Mouse (Mus musculus): Measurements from ENCODE around the gene Midn. TPM values are rescaled to one million over a fixed set of nuclear protein-coding genes. Genes with fewer than 3 reads are reported as not detected.

Midn gene
- polyA plus RNA-seq, 1 experiment from 2014 or later: 18.6 TPM

- no peak overlapping the region for H3K4me3 ChIP-seq (replicated peaks; ENCODE audit: low read depth, low read length)
- ATAC-seq (replicated peaks; ENCODE audit: low FRiP score, low read depth) (no peak), DNase-seq (ENCODE audit: low spot score) (no peak)
- H3K4me2 ChIP-seq (ENCODE audit: low read length): no peak overlapping the region
- H3K27ac ChIP-seq: no peak overlapping the region
- H3K36me3 ChIP-seq (ENCODE audit: insufficient read depth, low read length): no peaks in the 10 kb centered on the region
- no peaks in the 10 kb centered on the region for H3K4me1 ChIP-seq (replicated peaks; ENCODE audit: insufficient read depth, low read length)
- H3K9me3 ChIP-seq (replicated peaks; ENCODE audit: low read length): no peaks in the 10 kb centered on the region
- 77% methylated on average over 6 of the region's 6 CpGs for WGBS
- H3K27me3 ChIP-seq (ENCODE audit: insufficient read depth, low read length): no peaks in the 10 kb centered on the region
- TF ChIP-seq CTCF (IDR thresholded peaks at IDR 0.05; ENCODE audit: low read depth): no peak
- H3K9ac ChIP-seq (ENCODE audit: low read depth, low read length): no peak overlapping the region
Observed at GRCm38 (mm10) chr10:80200485-80200884, 52.4 kb downstream of the Midn start.

DNA sequence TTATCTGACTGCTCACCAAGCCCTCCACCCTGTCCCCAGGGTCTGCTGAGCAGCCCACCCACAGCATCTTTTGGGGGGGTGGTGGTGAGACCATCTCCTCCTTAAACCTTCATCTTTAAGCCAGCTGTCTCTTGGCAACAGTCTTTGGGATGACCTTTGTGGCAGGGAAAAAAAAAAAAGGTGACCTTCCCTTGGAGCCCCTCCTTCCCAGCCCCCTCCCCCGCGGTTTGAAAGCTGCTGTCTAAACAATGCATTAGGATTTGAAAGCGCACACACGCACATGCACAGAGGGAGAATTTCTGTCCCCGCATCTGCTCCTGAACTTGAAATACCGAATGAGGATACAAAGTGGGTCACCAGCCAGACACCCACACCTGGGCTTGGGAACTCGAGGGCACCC lies 56.0 kb downstream of the Midn start:
- no peaks in the 10 kb centered on the region for H3K9me3 ChIP-seq (replicated peaks; ENCODE audit: low read length)
- no peaks in the 10 kb centered on the region for H3K36me3 ChIP-seq (ENCODE audit: insufficient read depth, low read length)
- H3K4me1 ChIP-seq (replicated peaks; ENCODE audit: insufficient read depth, low read length): peaks cover 1% of the 10 kb centered on the region; the same call in 1 of the 2 replicates
- no peak overlapping the region for H3K9ac ChIP-seq (ENCODE audit: low read depth, low read length)
- ATAC-seq (replicated peaks; ENCODE audit: low FRiP score, low read depth) (no peak), DNase-seq (ENCODE audit: low spot score) (no peak)
- no peaks in the 10 kb centered on the region for H3K27me3 ChIP-seq (ENCODE audit: insufficient read depth, low read length)
- TF ChIP-seq CTCF (IDR thresholded peaks at IDR 0.05; ENCODE audit: low read depth): no peak
- no peak overlapping the region for H3K4me3 ChIP-seq (replicated peaks; ENCODE audit: low read depth, low read length)
- 21% methylated on average over 7 of the region's 7 CpGs for WGBS
- no peak overlapping the region for H3K27ac ChIP-seq
- H3K4me2 ChIP-seq (ENCODE audit: low read length): no peak overlapping the region

- ATAC-seq (replicated peaks; ENCODE audit: low FRiP score, low read depth) (no peak), DNase-seq (ENCODE audit: low spot score) (no peak)
- H3K36me3 ChIP-seq (ENCODE audit: insufficient read depth, low read length): no peaks in the 10 kb centered on the region
- H3K4me1 ChIP-seq (replicated peaks; ENCODE audit: insufficient read depth, low read length): peaks cover 4% of the 10 kb centered on the region; the same call in 1 of the 2 replicates
- WGBS: 84% methylated on average over 1 of the region's 1 CpGs
- no peak for TF ChIP-seq CTCF (IDR thresholded peaks at IDR 0.05; ENCODE audit: low read depth)
- H3K4me3 ChIP-seq (replicated peaks; ENCODE audit: low read depth, low read length): no peak overlapping the region
- H3K27ac ChIP-seq: no peak overlapping the region
- H3K4me2 ChIP-seq (ENCODE audit: low read length): no peak overlapping the region
- no peaks in the 10 kb centered on the region for H3K9me3 ChIP-seq (replicated peaks; ENCODE audit: low read length)
- no peak overlapping the region for H3K9ac ChIP-seq (ENCODE audit: low read depth, low read length)
- no peaks in the 10 kb centered on the region for H3K27me3 ChIP-seq (ENCODE audit: insufficient read depth, low read length)
Observed at GRCm38 (mm10) chr10:80207201-80207600, 59.1 kb downstream of the Midn start.

DNA sequence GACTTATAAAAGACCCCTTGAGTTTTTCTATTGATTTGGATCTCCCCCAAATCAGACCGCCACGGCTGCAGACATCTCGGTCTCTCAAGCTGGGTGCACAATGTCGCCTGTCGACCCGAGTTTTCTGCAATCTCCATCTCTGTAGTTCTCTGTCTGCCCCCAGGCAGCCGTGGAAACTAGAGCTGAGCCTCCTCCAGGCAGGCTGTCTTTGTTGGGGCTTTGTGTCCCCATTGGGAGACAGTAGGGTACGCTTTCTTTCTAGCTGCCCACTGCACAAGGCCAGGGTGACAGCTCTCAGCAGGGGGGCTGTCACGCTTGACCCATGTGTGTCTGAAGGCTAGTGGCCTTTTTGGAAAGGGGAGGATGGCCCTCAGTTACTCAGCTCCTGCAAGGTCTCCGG lies 59.6 kb downstream of the Midn start:
- Histone ChIP-seq H3K4me1 (replicated peaks; ENCODE audit: insufficient read depth, low read length) (peaks cover 4% of the 10 kb centered on the region; the same call in 1 of the 2 replicates), H3K9me3 (replicated peaks; ENCODE audit: low read length) (no peaks in the 10 kb centered on the region), H3K27ac (no peak overlapping the region), H3K27me3 (ENCODE audit: insufficient read depth, low read length) (no peaks in the 10 kb centered on the region), H3K36me3 (ENCODE audit: insufficient read depth, low read length) (no peaks in the 10 kb centered on the region), H3K4me3 (replicated peaks; ENCODE audit: low read depth, low read length) (no peak overlapping the region), H3K9ac (ENCODE audit: low read depth, low read length) (no peak overlapping the region), H3K4me2 (ENCODE audit: low read length) (no peak overlapping the region)
- no peak for TF ChIP-seq CTCF (IDR thresholded peaks at IDR 0.05; ENCODE audit: low read depth)
- ATAC-seq (replicated peaks; ENCODE audit: low FRiP score, low read depth) (no peak), DNase-seq (ENCODE audit: low spot score) (no peak)
- WGBS: 75% methylated on average over 10 of the region's 10 CpGs

Other genes with a start within 250 kb of the Midn start
- gene Med16, start 239.3 kb upstream of the Midn start, polyA plus RNA-seq (2015; fragmentation: Nextera tagmentation; extraction: Ambion mirVana): 44.9 and 49.0 TPM in 2 replicates
- 4.8 and 21.6 TPM in 2 replicates for gene Gm26602, start 237.4 kb upstream of the Midn start, polyA plus RNA-seq (2015; fragmentation: Nextera tagmentation; extraction: Ambion mirVana)
- 1.6 and 1.8 TPM in 2 replicates for gene Kiss1r, start 231.3 kb upstream of the Midn start, polyA plus RNA-seq (2015; fragmentation: Nextera tagmentation; extraction: Ambion mirVana)
- gene R3hdm4, start 227.1 kb upstream of the Midn start, polyA plus RNA-seq (2015; fragmentation: Nextera tagmentation; extraction: Ambion mirVana): 120 and 137 TPM in 2 replicates
- gene Arid3a, start 221.2 kb upstream of the Midn start, polyA plus RNA-seq (2015; fragmentation: Nextera tagmentation; extraction: Ambion mirVana): 4.1 and 4.5 TPM in 2 replicates
- 78.9 and 81.9 TPM in 2 replicates for gene Wdr18, start 188.1 kb upstream of the Midn start, polyA plus RNA-seq (2015; fragmentation: Nextera tagmentation; extraction: Ambion mirVana)
- gene Grin3b, start 177.6 kb upstream of the Midn start, polyA plus RNA-seq (2015; fragmentation: Nextera tagmentation; extraction: Ambion mirVana): 0.17 and 0.20 TPM in 2 replicates
- gene Tmem259, start 163.9 kb upstream of the Midn start, polyA plus RNA-seq (2015; fragmentation: Nextera tagmentation; extraction: Ambion mirVana): 23.7 and 26.6 TPM in 2 replicates
- 221 and 261 TPM in 2 replicates for gene Cnn2, start 159.7 kb upstream of the Midn start, polyA plus RNA-seq (2015; fragmentation: Nextera tagmentation; extraction: Ambion mirVana)
- 2.4 and 2.6 TPM in 2 replicates for gene Abca7, start 151.8 kb upstream of the Midn start, polyA plus RNA-seq (2015; fragmentation: Nextera tagmentation; extraction: Ambion mirVana)
- gene Arhgap45, start 131.6 kb upstream of the Midn start, polyA plus RNA-seq (2015; fragmentation: Nextera tagmentation; extraction: Ambion mirVana): 4.0 and 4.6 TPM in 2 replicates
- 208 and 210 TPM in 2 replicates for gene Polr2e, start 108.5 kb upstream of the Midn start, polyA plus RNA-seq (2015; fragmentation: Nextera tagmentation; extraction: Ambion mirVana)
- gene Gpx4, start 101.1 kb upstream of the Midn start, polyA plus RNA-seq (2015; fragmentation: Nextera tagmentation; extraction: Ambion mirVana): 901 and 946 TPM in 2 replicates
- gene Sbno2, start 42.7 kb upstream of the Midn start, polyA plus RNA-seq (2015; fragmentation: Nextera tagmentation; extraction: Ambion mirVana): 9.6 and 10.5 TPM in 2 replicates
- 14.2 and 15.1 TPM in 2 replicates for gene Stk11, start 32.5 kb upstream of the Midn start, polyA plus RNA-seq (2015; fragmentation: Nextera tagmentation; extraction: Ambion mirVana)
- 936 and 986 TPM in 2 replicates for gene Atp5d, start 9.6 kb upstream of the Midn start, polyA plus RNA-seq (2015; fragmentation: Nextera tagmentation; extraction: Ambion mirVana)
- gene Cbarp, start 7.4 kb upstream of the Midn start, polyA plus RNA-seq (2015; fragmentation: Nextera tagmentation; extraction: Ambion mirVana): 4.7 and 6.4 TPM in 2 replicates
- 290 and 317 TPM in 2 replicates for gene Cirbp, start 17.7 kb downstream of the Midn start, polyA plus RNA-seq (2015; fragmentation: Nextera tagmentation; extraction: Ambion mirVana)
- 9.3 and 11.0 TPM in 2 replicates for gene 1600002K03Rik, start 24.7 kb downstream of the Midn start, polyA plus RNA-seq (2015; fragmentation: Nextera tagmentation; extraction: Ambion mirVana)
- 10.2 and 10.5 TPM in 2 replicates for gene Efna2, start 31.2 kb downstream of the Midn start, polyA plus RNA-seq (2015; fragmentation: Nextera tagmentation; extraction: Ambion mirVana)
- gene Mum1, start 78.2 kb downstream of the Midn start, polyA plus RNA-seq (2015; fragmentation: Nextera tagmentation; extraction: Ambion mirVana): 44.2 and 52.7 TPM in 2 replicates
- 537 and 556 TPM in 2 replicates for gene Ndufs7, start 100.8 kb downstream of the Midn start, polyA plus RNA-seq (2015; fragmentation: Nextera tagmentation; extraction: Ambion mirVana)
- 25.5 and 26.0 TPM in 2 replicates for gene Gamt, start 112.7 kb downstream of the Midn start, polyA plus RNA-seq (2015; fragmentation: Nextera tagmentation; extraction: Ambion mirVana)
- gene Dazap1, start 113.2 kb downstream of the Midn start, polyA plus RNA-seq (2015; fragmentation: Nextera tagmentation; extraction: Ambion mirVana): 43.7 and 44.6 TPM in 2 replicates
- 974 and 1,069 TPM in 2 replicates for gene Rps15, start 144.2 kb downstream of the Midn start, polyA plus RNA-seq (2015; fragmentation: Nextera tagmentation; extraction: Ambion mirVana)
- 0.51 and 0.86 TPM in 2 replicates for gene Apc2, start 147.7 kb downstream of the Midn start, polyA plus RNA-seq (2015; fragmentation: Nextera tagmentation; extraction: Ambion mirVana)
- 52.2 and 53.6 TPM in 2 replicates for gene 2310011J03Rik, start 172.3 kb downstream of the Midn start, polyA plus RNA-seq (2015; fragmentation: Nextera tagmentation; extraction: Ambion mirVana)
- 5.4 and 5.9 TPM in 2 replicates for gene Pcsk4, start 181.2 kb downstream of the Midn start, polyA plus RNA-seq (2015; fragmentation: Nextera tagmentation; extraction: Ambion mirVana)
- gene Reep6, start 181.7 kb downstream of the Midn start, polyA plus RNA-seq (2015; fragmentation: Nextera tagmentation; extraction: Ambion mirVana): 11.7 and 12.1 TPM in 2 replicates
- gene Adamtsl5, start 200.1 kb downstream of the Midn start, polyA plus RNA-seq (2015; fragmentation: Nextera tagmentation; extraction: Ambion mirVana): 3.0 and 3.2 TPM in 2 replicates
- 0.51 and 1.0 TPM in 2 replicates for gene Plk5, start 208.2 kb downstream of the Midn start, polyA plus RNA-seq (2015; fragmentation: Nextera tagmentation; extraction: Ambion mirVana)
- gene Mex3d, start 239.4 kb downstream of the Midn start, polyA plus RNA-seq (2015; fragmentation: Nextera tagmentation; extraction: Ambion mirVana): 6.6 and 7.8 TPM in 2 replicates

Measured in kidney, postnatal 0 days (tissue).